Mouse (Mus musculus) kidney, postnatal 4 days (tissue): ENCODE data around the gene Macc1.

Experiments
- DNase-seq, 2 experiments: peaks; one replicate each; pipeline ENCODE4 v3.0.0; 2021; ENCODE audit warnings: mixed read lengths in 2 of 2

Gene Macc1

GRCm38 (mm10) chr12:119390192-119390684 lies 76.2 kb downstream of the Macc1 start:
- peak; percentile 17 to 18 for DNase-seq

GRCm38 (mm10) chr12:119398046-119398659 lies 84.1 kb downstream of the Macc1 start:
- no peak for DNase-seq

GRCm38 (mm10) chr12:119402273-119402672 lies 88.2 kb downstream of the Macc1 start:
- DNase-seq = no peak

GRCm38 (mm10) chr12:119402796-119403195 lies 88.7 kb downstream of the Macc1 start:
- DNase-seq = no peak

GRCm38 (mm10) chr12:119404810-119405209 lies 90.7 kb downstream of the Macc1 start:
- no peak for DNase-seq

GRCm38 (mm10) chr12:119410522-119410921 lies 96.5 kb downstream of the Macc1 start:
- DNase-seq = no peak

- DNase-seq = no peak
These were observed 96.9 kb downstream of the Macc1 start for GRCm38 (mm10) chr12:119410956-119411355.

- DNase-seq = no peak
These were observed 97.9 kb downstream of the Macc1 start for GRCm38 (mm10) chr12:119411982-119412381.

- no peak for DNase-seq
These were observed 101.8 kb downstream of the Macc1 start for GRCm38 (mm10) chr12:119415900-119416299.

- no peak for DNase-seq
These were observed 111.7 kb downstream of the Macc1 start for GRCm38 (mm10) chr12:119425749-119426148.

GRCm38 (mm10) chr12:119426182-119426886 lies 112.3 kb downstream of the Macc1 start:
- no peak for DNase-seq

GRCm38 (mm10) chr12:119426887-119427204 lies 112.8 kb downstream of the Macc1 start:
- peak; percentile 60 to 64 for DNase-seq

GRCm38 (mm10) chr12:119440720-119441119 lies 126.7 kb downstream of the Macc1 start:
- DNase-seq = no peak

- no peak for DNase-seq
These were observed 136.0 kb downstream of the Macc1 start for GRCm38 (mm10) chr12:119450116-119450515.

- no peak for DNase-seq
These were observed 137.2 kb downstream of the Macc1 start for GRCm38 (mm10) chr12:119451232-119451631.

GRCm38 (mm10) chr12:119454076-119454475 lies 140.0 kb downstream of the Macc1 start:
- DNase-seq = no peak

- DNase-seq = no peak
These were observed 150.2 kb downstream of the Macc1 start for GRCm38 (mm10) chr12:119464040-119464939.

GRCm38 (mm10) chr12:119464940-119465245 lies 150.8 kb downstream of the Macc1 start:
- DNase-seq = no peak

GRCm38 (mm10) chr12:119467656-119468055 lies 153.6 kb downstream of the Macc1 start:
- DNase-seq = no peak

- peak in 1 of 2 experiments; percentile 6 for DNase-seq
These were observed 156.2 kb downstream of the Macc1 start for GRCm38 (mm10) chr12:119470260-119470659.

- DNase-seq = no peak
These were observed 169.2 kb downstream of the Macc1 start for GRCm38 (mm10) chr12:119483296-119483695.

- no peak for DNase-seq
These were observed 170.0 kb downstream of the Macc1 start for GRCm38 (mm10) chr12:119483922-119484631.

GRCm38 (mm10) chr12:119511145-119511544 lies 197.1 kb downstream of the Macc1 start:
- DNase-seq = no peak
